Mouse (Mus musculus): ENCODE results near the gene Mov10l1.

DNA sequence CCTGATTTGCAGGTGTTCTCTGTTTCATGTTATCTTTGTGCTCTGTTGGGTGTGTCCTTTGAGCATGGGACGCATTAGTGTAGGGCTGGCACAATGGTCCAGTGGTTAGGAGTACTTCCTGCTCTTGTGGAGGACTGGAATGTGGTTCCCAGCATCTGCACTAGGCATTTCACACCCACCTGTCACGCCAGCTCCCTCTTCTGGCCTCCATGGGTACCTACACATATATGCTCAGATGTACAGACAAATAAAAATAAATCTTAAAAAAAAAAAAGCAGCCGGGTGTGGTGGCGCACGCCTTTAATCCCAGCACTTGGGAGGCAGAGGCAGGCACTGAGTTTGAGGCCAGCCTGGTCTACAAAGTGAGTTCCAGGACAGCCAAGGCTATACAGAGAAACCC lies 61.7 kb downstream of the Mov10l1 start:
- no peak for TF ChIP-seq CTCF (IDR thresholded peaks at IDR 0.05; ENCODE audit: low read depth)
- no peak for TF ChIP-seq EP300 (IDR thresholded peaks at IDR 0.05; ENCODE audit: low read depth)
